In the genomic region with DNA sequence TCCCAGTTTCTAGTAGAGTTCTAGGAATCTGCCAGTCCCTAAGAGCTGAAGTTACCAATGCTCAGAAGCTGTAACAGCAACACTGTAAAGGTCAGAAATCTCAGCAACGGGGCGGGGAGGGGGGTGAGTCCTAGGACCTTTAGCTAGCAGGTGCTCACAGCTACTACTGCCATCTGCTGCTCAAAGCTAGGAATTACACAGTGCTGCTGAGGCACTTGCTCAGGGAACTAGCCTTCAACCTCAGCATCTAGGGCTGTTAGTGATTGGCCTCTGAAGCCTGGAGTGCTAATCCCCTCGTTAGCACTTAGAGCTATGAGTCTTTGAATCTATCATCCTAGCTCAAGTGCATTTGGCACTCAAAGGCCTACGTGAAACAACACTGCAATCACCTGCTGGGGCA, we compare ENCODE assay signal across 9 mouse cellular contexts. TPM values are rescaled to one million over a fixed set of nuclear protein-coding genes. Genes with fewer than 3 reads are reported as not detected.
DNase-seq lines count a peak whose midpoint lies in the region; ATAC-seq and TF ChIP-seq lines count a peak whose summit lies in the region.
"Had no signal": no experiment of that assay in that cellular context is flagged by ENCODE, and none has a peak within 500 bp of the region (broad histone marks: within the 10 kb centered on the region; RNA-seq: fewer than 3 reads in every experiment).

No protein-coding gene starts in this region.

- peak; percentile 30 for DNase-seq in midbrain, embryonic 10.5 days (ENCODE audit: low spot score)
- peak; percentile 67 for DNase-seq in adrenal gland, postnatal 14 days
- peak; percentile 45 for DNase-seq in lung, postnatal 25 days (ENCODE audit: low spot score)
- no peak for DNase-seq in layer of hippocampus, adult 8-10 months (ENCODE audit: low spot score in 2 of 2)

- H3K36me3 ChIP-seq in midbrain, embryonic 10.5 days, result no peaks in the 10 kb centered on the region
- no peaks in the 10 kb centered on the region for H3K36me3 ChIP-seq in midbrain, embryonic 15.5 days (replicated peaks)
- H3K36me3 ChIP-seq in small intestine, adult 2 months (ENCODE audit: control insufficient read depth, insufficient read depth, low read length), result no peaks in the 10 kb centered on the region

- H3K4me3 ChIP-seq in midbrain, embryonic 10.5 days, result no peak overlapping the region
- H3K4me3 ChIP-seq in midbrain, embryonic 15.5 days, result no peak overlapping the region
- no peak overlapping the region for H3K4me3 ChIP-seq in small intestine, adult 2 months (ENCODE audit: low read depth, low read length)
- H3K4me3 ChIP-seq: erythroblast, embryonic 14.5 days had no signal

- no peak overlapping the region for H3K9ac ChIP-seq in midbrain, embryonic 15.5 days

- no peak overlapping the region for H3K4me2 ChIP-seq in midbrain, embryonic 15.5 days

- peak; percentile 77; the same call in 1 of the 2 replicates for TF ChIP-seq CTCF in small intestine, adult 2 months (IDR thresholded peaks at IDR 0.05; ENCODE audit: extremely low read depth, insufficient read length, insufficient replicate concordance, low read depth, low read length)

- H3K4me1 ChIP-seq in midbrain, embryonic 10.5 days, result peaks cover 3% of the 10 kb centered on the region; the same call in 1 of the 2 replicates
- H3K4me1 ChIP-seq in midbrain, embryonic 15.5 days, result no peaks in the 10 kb centered on the region
- no peaks in the 10 kb centered on the region for H3K4me1 ChIP-seq in small intestine, adult 2 months (ENCODE audit: control insufficient read depth, insufficient read depth, insufficient read length, low read length)

- H3K27me3 ChIP-seq in midbrain, embryonic 10.5 days (ENCODE audit: low read depth, poor library complexity, severe bottlenecking), result no peaks in the 10 kb centered on the region
- no peaks in the 10 kb centered on the region for H3K27me3 ChIP-seq in midbrain, embryonic 15.5 days (replicated peaks)
- H3K27me3 ChIP-seq in small intestine, adult 2 months (ENCODE audit: control insufficient read depth, insufficient read depth, low read length), result no peaks in the 10 kb centered on the region

- WGBS in midbrain, embryonic 10.5 days, result 23% methylated on average over 4 of the region's 4 CpGs
- WGBS in midbrain, embryonic 15.5 days, result 14% methylated on average over 4 of the region's 4 CpGs
- WGBS in small intestine, adult 2 months, result 23% methylated on average over 4 of the region's 4 CpGs

- H3K27ac ChIP-seq in midbrain, embryonic 10.5 days (replicated peaks), result no peak overlapping the region
- no peak overlapping the region for H3K27ac ChIP-seq in midbrain, embryonic 15.5 days
- no peak overlapping the region for H3K27ac ChIP-seq in small intestine, adult 2 months (ENCODE audit: insufficient read depth, low read depth, low read length)

- TF ChIP-seq POLR2A in small intestine, adult 2 months (IDR thresholded peaks at IDR 0.05; ENCODE audit: low read depth, low read length), result no peak

- no peaks in the 10 kb centered on the region for H3K9me3 ChIP-seq in midbrain, embryonic 10.5 days (replicated peaks)
- H3K9me3 ChIP-seq in midbrain, embryonic 15.5 days, result no peaks in the 10 kb centered on the region

- ATAC-seq in midbrain, embryonic 15.5 days (replicated peaks), result no peak
- 0 out of 2 replicates have a peak, but pooled peaks have one; percentile 64 for ATAC-seq in erythroblast, adult 5-6 weeks (replicated peaks; ENCODE audit: low FRiP score, poor library complexity, severe bottlenecking)
- ATAC-seq in inflammation-experienced regulatory T-cells, adult 6 months, result peak; percentile 87

RNA-seq across cellular contexts. Expression of gene Arl13b, which starts 14.4 kb away (rescaled TPM):
- polyA plus RNA-seq in midbrain, embryonic 10.5 days (2016; fragmentation: Nextera tagmentation; extraction: Ambion mirVana), result 16.0 and 17.0 TPM in 2 replicates
- polyA plus RNA-seq in midbrain, embryonic 15.5 days (2015; fragmentation: Nextera tagmentation; extraction: Ambion mirVana), result 15.9 and 16.7 TPM in 2 replicates
- 11.9 and 13.4 TPM in 2 replicates for total RNA-seq in adrenal gland, postnatal 14 days (2021)
- total RNA-seq in erythroblast, adult 5-6 weeks (2015; ENCODE audit: low replicate concordance), result 0.19 and 0.84 TPM in 2 replicates
- 2.4 and 2.5 TPM in 2 replicates for total RNA-seq in erythroblast, adult 5-6 weeks (2017; ENCODE audit: low replicate concordance)
- 10 to 100 TPM in 1 of 3 experiments, 1 to 10 TPM in 2; 5.2 to 10.0 (median 5.5) TPM for polyA plus RNA-seq in inflammation-experienced regulatory T-cells, adult 6 months (2017; shearing (Covaris generic))
- 0.81 and 4.9 TPM in 2 replicates for polyA plus RNA-seq in small intestine, adult 2 months (2012; rRNA removed)
- 10 to 100 TPM; 11.7 to 16.1 (median 13.8) TPM for total RNA-seq in layer of hippocampus, adult 8-10 months (2022)

RNA-seq across cellular contexts. Expression of gene Stx19, which starts 18.0 kb away (rescaled TPM):
- 0.30 and 0.36 TPM in 2 replicates for polyA plus RNA-seq in midbrain, embryonic 10.5 days (2016; fragmentation: Nextera tagmentation; extraction: Ambion mirVana)
- polyA plus RNA-seq in midbrain, embryonic 15.5 days (2015; fragmentation: Nextera tagmentation; extraction: Ambion mirVana), result 0.49 and 0.50 TPM in 2 replicates
- total RNA-seq in adrenal gland, postnatal 14 days (2021), result not detected in 2 replicates
- total RNA-seq in erythroblast, adult 5-6 weeks (2015; ENCODE audit: low replicate concordance), result not detected in 2 replicates
- total RNA-seq in erythroblast, adult 5-6 weeks (2017; ENCODE audit: low replicate concordance), result not detected in 2 replicates
- polyA plus RNA-seq in inflammation-experienced regulatory T-cells, adult 6 months (2017; shearing (Covaris generic)), result 1 to 10 TPM in 2 of 3 experiments, under 1 TPM in 1; 0.96 to 2.9 (median 1.8) TPM
- polyA plus RNA-seq in small intestine, adult 2 months (2012; rRNA removed), result 0.04 TPM in 1 of 2 replicates, not detected in the other
- total RNA-seq in layer of hippocampus, adult 8-10 months (2022), result not detected
- polyA plus RNA-seq: erythroblast, embryonic 14.5 days had no signal

RNA-seq across cellular contexts. Expression of gene Pros1, which starts 21.6 kb away (rescaled TPM):
- 19.2 and 19.6 TPM in 2 replicates for polyA plus RNA-seq in midbrain, embryonic 10.5 days (2016; fragmentation: Nextera tagmentation; extraction: Ambion mirVana)
- 9.0 and 9.1 TPM in 2 replicates for polyA plus RNA-seq in midbrain, embryonic 15.5 days (2015; fragmentation: Nextera tagmentation; extraction: Ambion mirVana)
- total RNA-seq in adrenal gland, postnatal 14 days (2021), result 42.1 and 47.9 TPM in 2 replicates
- 1.3 and 2.5 TPM in 2 replicates for total RNA-seq in erythroblast, adult 5-6 weeks (2015; ENCODE audit: low replicate concordance)
- total RNA-seq in erythroblast, adult 5-6 weeks (2017; ENCODE audit: low replicate concordance), result 4.5 and 4.7 TPM in 2 replicates
- polyA plus RNA-seq in inflammation-experienced regulatory T-cells, adult 6 months (2017; shearing (Covaris generic)), result 10 to 100 TPM in 2 of 3 experiments, 1 to 10 TPM in 1; 1.8 to 18.2 (median 10.0) TPM
- polyA plus RNA-seq in small intestine, adult 2 months (2012; rRNA removed), result 1.9 and 2.4 TPM in 2 replicates
- total RNA-seq in layer of hippocampus, adult 8-10 months (2022), result 10 to 100 TPM; 10.4 to 28.1 (median 17.7) TPM
- polyA plus RNA-seq: erythroblast, embryonic 14.5 days had no signal

RNA-seq across cellular contexts. Expression of gene Nsun3, which starts 45.9 kb away (rescaled TPM):
- 7.8 and 11.3 TPM in 2 replicates for polyA plus RNA-seq in midbrain, embryonic 10.5 days (2016; fragmentation: Nextera tagmentation; extraction: Ambion mirVana)
- polyA plus RNA-seq in midbrain, embryonic 15.5 days (2015; fragmentation: Nextera tagmentation; extraction: Ambion mirVana), result 11.6 and 11.7 TPM in 2 replicates
- 13.9 and 19.0 TPM in 2 replicates for total RNA-seq in adrenal gland, postnatal 14 days (2021)
- 7.9 and 16.5 TPM in 2 replicates for total RNA-seq in erythroblast, adult 5-6 weeks (2015; ENCODE audit: low replicate concordance)
- 5.9 and 8.2 TPM in 2 replicates for total RNA-seq in erythroblast, adult 5-6 weeks (2017; ENCODE audit: low replicate concordance)
- polyA plus RNA-seq in inflammation-experienced regulatory T-cells, adult 6 months (2017; shearing (Covaris generic)), result 10 to 100 TPM; 22.4 to 30.4 (median 25.8) TPM
- 1.8 and 4.0 TPM in 2 replicates for polyA plus RNA-seq in small intestine, adult 2 months (2012; rRNA removed)
- 10 to 100 TPM in 2 of 4 experiments, 1 to 10 TPM in 2; 7.3 to 14.1 (median 10.6) TPM for total RNA-seq in layer of hippocampus, adult 8-10 months (2022)

Comparison
In these comparisons a context has a peak if more than half of its experiments do, and no peak if none do; other contexts are left out.
1. DNase-seq: peak in midbrain, embryonic 10.5 days (single experiment), adrenal gland, postnatal 14 days (single experiment) and lung, postnatal 25 days (single experiment); none in layer of hippocampus, adult 8-10 months (0 of 2).